Mouse (Mus musculus): ENCODE results near the gene Ppp1ca. TPM values are rescaled to one million over a fixed set of nuclear protein-coding genes. Genes with fewer than 3 reads are reported as not detected.

Ppp1ca gene
- total RNA-seq, 2 experiments from 2014 or later: 432 to 472 TPM

DNA sequence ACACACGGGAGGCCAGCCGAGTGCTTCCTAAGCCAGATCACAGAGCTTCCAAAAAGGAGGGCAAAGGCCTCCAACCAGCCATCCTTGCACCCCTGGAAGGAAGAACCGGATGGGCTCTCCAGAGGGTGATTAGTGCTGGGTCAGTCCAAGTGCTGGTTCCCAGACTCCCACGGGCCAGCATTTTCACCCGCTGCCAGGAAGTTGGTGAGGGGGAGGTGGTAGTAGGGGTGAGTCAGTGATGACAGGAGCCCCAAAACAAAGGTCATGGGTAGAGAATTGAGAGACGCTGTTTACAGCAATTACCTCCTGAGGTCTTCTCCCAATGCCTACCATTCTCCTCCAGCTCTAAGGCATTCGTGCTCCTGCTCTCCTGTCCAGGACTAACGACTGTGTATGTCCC lies 38.5 kb downstream of the Ppp1ca start:
- no peak for DNase-seq (ENCODE audit: low spot score in 2 of 2)

DNA sequence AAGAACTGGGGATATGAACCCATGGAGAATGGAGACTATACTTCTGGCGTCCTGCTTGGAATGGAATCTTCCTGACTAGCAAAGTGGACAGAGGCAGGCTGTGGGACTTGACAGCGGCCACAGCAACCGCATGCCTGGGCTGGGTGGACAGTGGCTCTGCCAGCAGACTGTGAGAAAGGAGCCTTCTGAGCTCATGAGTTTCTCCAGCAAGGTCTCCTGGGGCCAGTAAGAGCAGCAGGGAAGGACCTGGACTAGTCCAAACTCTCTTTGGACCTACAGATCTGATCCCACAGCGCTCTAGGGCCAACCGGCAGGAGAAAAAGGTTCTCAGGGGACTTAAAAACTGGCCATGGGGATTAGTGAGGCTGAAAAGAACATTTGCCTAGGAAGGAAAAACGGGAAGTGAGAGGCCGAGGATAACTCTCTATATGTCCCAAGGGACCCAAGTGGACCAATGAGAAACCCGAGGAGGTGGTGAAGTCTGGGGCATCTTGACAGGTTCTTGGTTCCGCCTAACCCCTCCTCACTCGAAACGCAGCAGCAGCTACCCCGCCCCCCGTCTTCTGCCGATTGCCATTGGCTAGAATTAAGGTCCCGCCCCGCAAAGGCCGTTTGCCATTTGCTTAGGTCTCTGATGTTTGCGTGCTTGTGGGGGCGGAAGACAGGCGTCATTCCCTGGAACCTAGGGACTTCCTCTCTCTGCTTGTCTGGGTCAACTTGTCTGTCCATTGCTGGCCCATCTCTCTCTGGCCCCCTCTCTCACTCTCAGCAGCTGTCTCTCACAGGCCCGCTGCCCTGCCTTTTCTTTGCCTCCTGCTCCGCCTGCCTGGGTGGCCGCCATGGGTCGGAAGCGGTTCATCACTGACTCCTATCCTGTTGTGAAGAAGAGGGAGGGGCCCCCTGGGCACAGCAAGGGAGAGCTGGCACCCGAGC lies 39.7 kb downstream of the Ppp1ca start, which contains the start of gene Pold4:
Gene Pold4 (plus strand): TSS at position 647 of the 933 bp plus-strand sequence.
- DNase-seq (ENCODE audit: low spot score in 2 of 2): peak; percentile 95 to 97

GRCm38 (mm10) chr19:4232186-4232572 lies 40.3 kb downstream of the Ppp1ca start:
- no peak for DNase-seq (ENCODE audit: low spot score in 2 of 2)

- DNase-seq (ENCODE audit: low spot score in 2 of 2): no peak
Measured at GRCm38 (mm10) chr19:4232651-4233050, 40.8 kb downstream of the Ppp1ca start.

GRCm38 (mm10) chr19:4234548-4234947 lies 42.7 kb downstream of the Ppp1ca start:
- DNase-seq (ENCODE audit: low spot score in 2 of 2): no peak

DNA sequence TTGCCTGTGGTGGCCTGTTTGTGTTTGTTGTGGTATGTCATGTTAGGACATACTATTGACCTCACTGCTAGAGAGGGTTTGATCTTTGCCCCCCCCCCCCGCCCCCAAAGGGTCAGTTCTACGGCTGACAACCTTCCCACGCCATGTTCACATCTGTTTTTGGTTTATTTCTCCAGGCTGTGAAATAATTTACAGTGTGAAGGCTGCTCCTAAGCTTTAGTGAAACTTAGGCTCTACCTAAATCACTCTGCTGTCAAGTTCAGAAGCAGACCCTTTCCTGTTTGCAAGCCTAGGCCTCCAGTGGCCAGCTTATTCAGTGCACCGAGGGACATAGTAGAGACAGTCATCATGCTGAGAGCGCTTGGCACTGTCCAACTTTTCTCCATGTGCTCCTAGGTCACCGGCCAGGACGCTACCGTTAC lies 48.4 kb downstream of the Ppp1ca start:
- no peak for DNase-seq (ENCODE audit: low spot score in 2 of 2)

- DNase-seq (ENCODE audit: low spot score in 2 of 2): no peak
Measured at GRCm38 (mm10) chr19:4242416-4242815, 50.6 kb downstream of the Ppp1ca start.

DNA sequence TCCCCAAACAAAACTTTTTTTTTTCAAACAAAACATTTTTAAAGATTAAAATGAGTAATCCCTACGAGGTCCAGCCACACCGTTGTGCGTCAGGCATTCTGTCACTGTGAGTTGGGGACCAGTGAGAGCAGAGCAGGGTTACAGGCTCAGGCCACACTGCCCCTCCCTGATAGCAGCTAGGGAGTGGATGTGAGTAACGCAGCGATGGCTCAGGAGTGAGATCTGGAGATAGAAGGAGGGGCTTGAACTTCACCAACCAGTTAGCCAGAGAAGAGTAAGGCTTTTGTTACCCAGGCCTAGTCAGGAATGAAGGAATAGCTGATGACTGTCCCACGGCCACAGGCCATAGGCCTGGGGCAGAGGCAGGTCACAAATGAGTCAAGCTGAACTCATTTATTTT lies 52.9 kb downstream of the Ppp1ca start:
- DNase-seq (ENCODE audit: low spot score in 2 of 2): no peak

Small RNA genes lying within 50 kb of the gene (microRNA-seq; reads per million reads assigned to microRNA genes)
- gene Gm26115: not detected

Other genes starting within 250 kb of the Ppp1ca start
- gene Aldh3b3, start 233.4 kb upstream of the Ppp1ca start, total RNA-seq (2021): under 1 TPM; 0.08 to 0.12 TPM
- gene Aldh3b2, start 219.7 kb upstream of the Ppp1ca start, total RNA-seq (2021): 1 to 10 TPM in 1 of 2 experiments, under 1 TPM in 1; 0.88 to 1.7 TPM
- 1 to 10 TPM; 7.0 to 7.6 TPM for gene Acy3, start 205.5 kb upstream of the Ppp1ca start, total RNA-seq (2021)
- not detected for gene Tbx10, start 199.3 kb upstream of the Ppp1ca start, total RNA-seq (2021)
- gene Nudt8, start 191.5 kb upstream of the Ppp1ca start, total RNA-seq (2021): 10 to 100 TPM; 18.5 to 19.0 TPM
- under 1 TPM; 0.49 to 0.74 TPM for gene Gm49405, start 191.4 kb upstream of the Ppp1ca start, total RNA-seq (2021)
- 1 to 10 TPM; 1.1 to 2.4 TPM for gene Doc2g, start 188.8 kb upstream of the Ppp1ca start, total RNA-seq (2021)
- gene Ndufv1, start 179.3 kb upstream of the Ppp1ca start, total RNA-seq (2021): 100 to 1,000 TPM; 314 to 350 TPM
- gene Gstp1, start 154.1 kb upstream of the Ppp1ca start, total RNA-seq (2021): 100 to 1,000 TPM; 205 to 221 TPM
- gene Gstp2, start 146.0 kb upstream of the Ppp1ca start, total RNA-seq (2021): 10 to 100 TPM; 40.2 to 49.5 TPM
- 1 to 10 TPM in 1 of 2 experiments, not detected in 1; 1.1 TPM for gene Gstp3, start 132.5 kb upstream of the Ppp1ca start, total RNA-seq (2021)
- gene Cabp2, start 110.5 kb upstream of the Ppp1ca start, total RNA-seq (2021): not detected
- 10 to 100 TPM; 22.9 to 23.9 TPM for gene Cdk2ap2, start 94.9 kb upstream of the Ppp1ca start, total RNA-seq (2021)
- gene Pitpnm1, start 92.1 kb upstream of the Ppp1ca start, total RNA-seq (2021): 1 to 10 TPM; 6.1 to 7.3 TPM
- 10 to 100 TPM; 49.9 to 61.1 TPM for gene Aip, start 66.2 kb upstream of the Ppp1ca start, total RNA-seq (2021)
- not detected for gene Gpr152, start 52.3 kb upstream of the Ppp1ca start, total RNA-seq (2021)
- gene Cabp4, start 48.0 kb upstream of the Ppp1ca start, total RNA-seq (2021): not detected
- 10 to 100 TPM; 73.6 to 74.5 TPM for gene Coro1b, start 43.4 kb upstream of the Ppp1ca start, total RNA-seq (2021)
- gene Ptprcap, start 38.5 kb upstream of the Ppp1ca start, total RNA-seq (2021): 1 to 10 TPM; 1.9 to 2.2 TPM
- gene Rps6kb2, start 28.7 kb upstream of the Ppp1ca start, total RNA-seq (2021): 10 to 100 TPM; 34.7 to 38.0 TPM
- gene Carns1, start 16.6 kb upstream of the Ppp1ca start, total RNA-seq (2021): 10 to 100 TPM; 65.5 to 69.4 TPM
- 1 to 10 TPM; 5.1 to 5.2 TPM for gene Tbc1d10c, start 781 bp upstream of the Ppp1ca start, total RNA-seq (2021)
- 1 to 10 TPM; 7.3 to 8.3 TPM for gene Rad9a, start 9.6 kb downstream of the Ppp1ca start, total RNA-seq (2021)
- gene Clcf1, start 22.2 kb downstream of the Ppp1ca start, total RNA-seq (2021): 1 to 10 TPM; 1.6 to 2.7 TPM
- not detected for gene AC109138.7, start 22.3 kb downstream of the Ppp1ca start, total RNA-seq (2021)
- gene Pold4, start 39.8 kb downstream of the Ppp1ca start, total RNA-seq (2021): 10 to 100 TPM; 31.4 to 34.3 TPM
- gene Ssh3, start 77.1 kb downstream of the Ppp1ca start, total RNA-seq (2021): 1 to 10 TPM; 4.4 to 5.2 TPM
- 1 to 10 TPM; 2.2 to 2.6 TPM for gene Ankrd13d, start 91.1 kb downstream of the Ppp1ca start, total RNA-seq (2021)
- gene Grk2, start 114.2 kb downstream of the Ppp1ca start, total RNA-seq (2021): 10 to 100 TPM; 42.9 to 43.8 TPM
- gene Kdm2a, start 206.2 kb downstream of the Ppp1ca start, total RNA-seq (2021): 10 to 100 TPM; 50.9 to 66.8 TPM
- 1 to 10 TPM; 4.4 to 5.2 TPM for gene Rhod, start 247.4 kb downstream of the Ppp1ca start, total RNA-seq (2021)